Mouse (Mus musculus) telencephalon, adult 2 months (tissue): ENCODE data around the gene Wdr26.

ENCODE experiments used
- DNase-seq: peaks from one replicate; pipeline ENCODE4 v3.0.0-alpha.2; 2011; ENCODE audit warnings: low read depth, low spot score

The Wdr26 gene

DNA sequence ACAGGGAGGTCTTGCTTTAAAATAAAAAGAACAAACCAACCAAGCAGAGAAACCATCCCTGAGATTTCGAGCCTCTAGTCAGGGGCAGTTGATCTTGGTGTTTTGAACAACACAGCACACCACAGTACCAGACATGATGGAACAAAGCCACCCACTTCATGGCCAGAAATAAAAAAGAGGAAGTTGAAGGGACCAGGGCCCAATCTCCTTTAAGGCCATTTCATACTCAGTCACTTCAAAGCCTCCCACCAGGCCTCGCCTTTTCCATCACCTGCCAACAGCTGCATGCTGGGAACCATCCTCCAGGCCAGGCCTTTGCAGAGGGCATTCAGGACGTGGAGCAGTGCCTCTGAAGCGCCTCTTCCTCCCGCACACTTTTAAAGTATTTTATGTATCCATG, 25.5 kb upstream of the Wdr26 start:
- no peak for DNase-seq

DNA sequence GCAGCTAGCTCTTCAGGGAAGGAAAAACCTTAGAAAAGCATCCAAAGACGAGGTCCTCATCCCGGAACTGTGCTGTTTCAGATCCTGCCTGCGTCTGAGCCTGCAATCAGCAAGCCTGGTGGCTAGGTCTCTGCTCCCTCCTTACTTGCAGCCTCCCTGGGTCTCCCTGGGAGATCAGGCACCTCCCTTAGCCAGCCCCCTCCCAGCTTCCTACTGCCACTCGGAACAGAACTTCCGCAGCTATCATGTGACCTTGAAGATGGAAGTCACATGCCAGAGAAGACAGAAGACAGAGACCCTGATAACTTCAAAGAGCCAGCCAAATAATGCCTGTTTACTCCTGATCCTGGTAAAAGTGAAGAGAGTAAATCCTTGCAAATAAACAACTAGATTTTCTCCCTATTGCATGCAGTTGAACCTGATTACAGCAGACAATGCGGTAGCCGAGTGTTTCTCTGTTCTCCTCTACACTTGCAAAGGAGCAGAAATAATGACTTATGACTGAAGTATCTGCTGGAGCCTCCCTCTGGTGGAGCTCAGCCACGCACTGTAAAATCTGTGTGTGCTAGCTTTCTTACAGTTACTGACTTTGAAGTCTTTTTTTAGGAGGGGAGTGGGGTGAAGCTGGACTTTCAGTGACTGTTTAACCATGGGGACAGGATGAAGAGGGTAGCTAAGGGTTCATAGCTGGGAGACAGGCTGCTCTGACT, 22.7 kb upstream of the Wdr26 start:
- no peak for DNase-seq

DNA sequence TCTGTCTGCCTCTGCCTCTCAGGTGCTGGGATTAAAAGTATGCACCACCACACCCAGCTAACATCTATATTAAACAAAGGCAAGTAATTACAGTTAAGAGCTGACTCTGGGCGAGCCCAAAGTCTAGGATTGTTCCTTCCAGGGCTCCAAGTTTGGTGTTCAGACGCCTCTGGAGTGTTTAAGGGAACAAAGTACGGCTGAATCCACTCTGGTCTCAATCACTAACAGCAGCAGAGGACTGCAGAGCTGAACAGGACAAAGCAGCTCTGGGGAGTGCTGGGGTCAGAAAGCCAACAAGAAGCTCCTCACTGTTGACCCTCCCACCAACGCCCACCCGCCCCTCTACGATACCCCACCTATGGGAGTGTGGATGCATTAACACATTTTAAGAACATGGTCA, 21.9 kb upstream of the Wdr26 start:
- no peak for DNase-seq

DNA sequence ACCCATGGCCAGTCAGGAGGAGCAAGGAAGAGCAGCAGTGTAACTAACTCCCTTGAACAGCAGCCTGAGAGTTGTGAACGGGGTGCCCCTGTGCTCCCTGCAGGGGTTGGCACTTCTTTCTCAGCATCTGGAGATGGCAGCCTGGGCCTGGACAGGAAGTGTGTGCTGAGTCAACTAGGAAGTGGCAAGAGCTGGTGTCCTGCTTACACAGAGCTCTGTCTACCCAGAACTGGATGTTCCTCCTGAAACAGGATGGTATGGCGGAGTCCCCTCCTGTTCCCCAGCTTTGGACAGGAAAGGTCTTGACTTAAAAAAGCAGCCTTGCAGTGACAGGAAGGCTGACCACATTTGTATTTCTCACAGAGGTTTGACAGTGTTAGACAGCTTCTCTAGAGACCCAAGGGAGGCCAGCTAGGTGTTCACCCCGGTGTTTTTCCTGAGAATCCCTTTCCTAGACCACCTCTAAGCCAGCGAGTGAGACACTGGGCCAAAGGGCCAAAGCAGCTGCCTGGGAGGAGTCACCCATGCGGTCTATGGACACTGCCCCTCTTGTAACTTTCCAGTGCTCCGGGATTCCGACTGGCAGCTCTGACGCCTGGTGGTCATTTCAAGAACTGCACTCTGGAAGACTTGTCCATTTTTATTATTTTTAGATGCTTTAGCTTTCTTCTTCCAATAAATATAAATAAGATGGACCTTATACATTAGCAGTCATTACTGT, 20.7 kb upstream of the Wdr26 start:
- no peak for DNase-seq

DNA sequence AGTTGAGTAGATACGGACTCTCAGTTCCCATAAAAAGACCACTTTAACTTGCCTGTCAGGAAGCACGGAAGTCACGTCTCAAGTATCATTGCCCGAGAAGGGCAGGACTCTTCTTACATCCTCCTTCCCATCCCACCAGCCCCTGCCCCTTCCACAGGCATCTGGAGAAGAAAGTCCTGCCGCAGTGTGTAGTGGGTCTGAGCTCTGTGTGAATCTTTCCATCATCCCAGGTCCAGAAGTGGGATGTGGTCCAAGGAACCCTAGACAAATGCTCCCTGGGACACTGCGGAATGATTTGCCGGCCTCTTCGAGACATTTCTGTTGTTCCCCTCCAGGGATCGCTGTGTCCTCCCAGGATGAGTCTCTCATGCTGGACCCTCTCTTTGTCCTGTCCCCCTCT, 20.0 kb upstream of the Wdr26 start:
- DNase-seq: no peak

DNA sequence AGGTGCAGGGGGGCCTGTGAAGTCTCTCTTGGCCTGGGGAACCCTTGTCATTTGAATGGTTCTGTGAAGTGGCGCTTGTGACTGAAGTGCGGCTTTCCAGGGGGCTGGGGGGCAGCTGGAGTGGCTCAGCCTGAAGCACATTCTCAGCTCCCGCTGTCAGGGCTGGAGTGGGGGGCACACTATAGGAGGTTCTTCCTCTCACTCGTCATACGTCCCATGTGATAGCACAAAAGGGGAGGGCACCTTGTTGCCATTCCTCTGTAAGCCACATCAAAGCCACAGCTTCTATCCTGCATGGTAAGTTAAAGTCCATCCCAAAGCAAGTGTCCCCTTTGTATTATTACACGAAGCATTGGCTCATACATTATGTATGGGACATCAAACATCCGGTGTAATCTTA, 19.5 kb upstream of the Wdr26 start:
- no peak for DNase-seq

DNA sequence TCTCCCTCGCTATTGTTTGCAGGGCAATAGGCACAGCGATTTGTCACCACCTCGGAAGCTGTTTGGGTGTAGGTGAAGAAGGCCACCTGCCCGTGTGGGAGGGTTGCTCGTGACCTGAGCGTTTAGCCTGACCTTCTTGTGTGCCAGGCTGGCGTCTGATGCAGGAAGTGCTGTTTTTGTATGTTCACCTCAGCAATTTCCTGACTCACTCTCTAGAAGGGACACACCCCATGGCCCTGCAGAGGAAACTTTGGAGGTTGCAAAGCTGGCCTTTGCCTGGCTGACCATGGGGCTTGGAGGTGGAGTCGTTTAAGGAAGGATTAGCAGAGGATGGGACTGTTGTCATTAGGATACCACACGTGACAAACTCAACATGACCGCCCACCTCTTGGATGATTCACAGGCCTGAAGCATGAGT, 18.9 kb upstream of the Wdr26 start:
- DNase-seq: no peak

DNA sequence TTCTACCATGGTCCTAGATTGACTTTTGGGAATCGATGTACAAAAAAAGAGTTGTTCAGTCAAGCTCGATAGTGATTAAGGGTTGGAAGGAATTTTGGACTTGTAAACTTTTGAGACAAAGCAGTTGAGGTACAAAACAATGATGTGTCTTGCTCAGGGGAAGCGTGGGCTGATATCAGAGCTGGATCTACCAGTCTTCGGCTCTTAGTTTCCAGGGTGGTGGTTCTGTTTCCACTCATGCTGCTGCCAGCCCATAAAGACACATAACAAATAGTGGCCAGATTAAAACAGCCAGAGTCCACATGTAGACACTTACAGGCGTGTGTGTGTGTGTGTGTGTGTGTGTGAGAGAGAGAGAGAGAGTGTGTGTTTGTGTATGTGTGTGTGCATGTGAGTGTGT, 17.2 kb upstream of the Wdr26 start:
- no peak for DNase-seq

DNA sequence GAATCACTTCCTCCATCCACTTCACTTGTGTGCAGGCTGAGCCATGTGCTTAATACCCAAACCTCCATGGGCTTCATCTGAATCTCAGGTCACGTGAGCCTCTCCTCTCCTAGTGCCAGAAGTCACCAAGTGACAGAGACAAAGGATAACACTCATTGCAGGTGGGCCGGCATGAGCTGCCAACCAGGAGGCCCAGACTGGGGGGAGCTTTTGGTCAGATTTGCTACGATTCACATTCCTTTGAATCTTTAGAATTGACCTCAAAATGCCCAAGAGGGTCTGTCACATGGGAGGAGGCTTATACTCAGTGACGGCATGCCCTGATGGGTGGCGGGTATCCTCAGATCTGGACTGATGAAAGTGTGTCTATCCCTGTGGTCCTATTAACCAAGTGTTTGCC, 16.8 kb upstream of the Wdr26 start:
- DNase-seq: no peak

DNA sequence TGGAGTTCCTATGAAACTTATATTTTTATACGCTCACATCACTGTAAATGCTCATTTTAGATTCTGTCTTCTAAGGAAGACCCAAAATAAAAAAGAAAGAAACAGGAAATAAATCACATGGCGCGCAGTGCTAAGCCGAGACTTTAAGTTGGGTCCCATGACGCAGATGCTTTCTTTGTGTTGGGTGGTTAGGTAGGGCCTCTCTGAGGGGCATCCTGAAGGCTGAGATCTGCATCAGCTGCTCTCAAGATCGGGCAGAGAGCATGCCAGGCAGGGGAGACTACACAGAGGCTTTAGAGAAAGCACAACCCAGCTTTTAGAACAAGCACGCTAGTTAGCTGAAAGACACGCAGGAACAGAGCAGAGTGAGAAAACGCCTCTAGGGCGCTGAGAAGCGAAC, 16.0 kb upstream of the Wdr26 start:
- no peak for DNase-seq

DNA sequence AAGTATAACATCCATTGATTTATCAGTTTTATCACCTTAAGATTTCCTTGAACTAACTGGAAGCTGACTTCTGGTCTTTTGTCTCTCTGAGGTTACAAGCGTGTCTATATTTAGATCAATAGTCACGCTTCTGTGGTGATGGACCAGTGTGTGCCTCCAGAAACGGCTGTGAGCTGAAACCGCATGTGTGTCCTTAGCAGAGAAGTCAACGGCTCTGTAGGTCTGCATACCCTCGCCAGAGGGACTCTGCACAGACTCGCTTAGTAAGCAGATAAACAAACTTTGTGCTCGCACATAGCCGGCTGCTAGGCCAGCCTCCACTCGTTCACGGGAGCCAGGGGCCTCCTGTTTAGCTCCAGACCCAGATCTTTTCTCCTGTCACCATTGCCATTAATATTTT, 15.0 kb upstream of the Wdr26 start:
- no peak for DNase-seq

DNA sequence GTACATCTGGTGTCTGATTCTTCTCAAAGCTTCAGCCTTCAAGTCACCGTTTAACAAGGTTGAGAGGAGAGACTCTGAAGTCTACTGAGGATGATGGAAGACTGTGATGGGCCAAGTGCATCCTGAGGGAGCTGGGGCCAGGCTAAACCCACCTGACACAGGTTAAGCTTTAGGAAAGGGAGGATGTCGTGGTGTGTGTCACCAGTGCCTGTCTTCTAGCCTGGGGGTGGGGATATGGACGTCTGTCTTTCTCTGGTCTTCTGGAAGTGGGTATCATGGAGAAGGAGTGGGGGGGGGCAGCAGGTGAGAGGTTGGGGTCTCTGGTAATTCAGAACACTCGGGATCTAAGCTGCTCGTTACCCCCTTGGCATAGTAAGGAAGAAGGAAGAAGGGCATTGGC, 13.5 kb upstream of the Wdr26 start:
- no peak for DNase-seq

DNA sequence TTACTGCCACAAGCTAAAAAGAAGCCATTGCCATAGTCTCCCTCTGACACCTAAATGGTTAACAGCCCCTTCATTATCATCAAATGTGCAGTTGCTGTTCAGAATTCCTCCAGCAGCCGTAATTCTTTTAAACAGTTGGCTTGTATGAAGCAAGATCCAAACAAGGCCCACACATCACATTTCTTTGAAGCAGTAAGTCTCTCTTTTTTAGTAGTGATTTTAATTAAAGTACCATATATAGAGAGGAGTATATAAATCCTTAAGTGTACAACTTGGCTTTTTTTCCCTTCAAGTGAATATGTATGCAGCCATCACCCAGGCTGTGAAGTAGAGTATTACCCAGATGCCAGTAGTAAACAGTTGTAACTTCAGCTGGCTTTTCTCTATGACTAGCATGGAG, 10.2 kb upstream of the Wdr26 start:
- DNase-seq: no peak

DNA sequence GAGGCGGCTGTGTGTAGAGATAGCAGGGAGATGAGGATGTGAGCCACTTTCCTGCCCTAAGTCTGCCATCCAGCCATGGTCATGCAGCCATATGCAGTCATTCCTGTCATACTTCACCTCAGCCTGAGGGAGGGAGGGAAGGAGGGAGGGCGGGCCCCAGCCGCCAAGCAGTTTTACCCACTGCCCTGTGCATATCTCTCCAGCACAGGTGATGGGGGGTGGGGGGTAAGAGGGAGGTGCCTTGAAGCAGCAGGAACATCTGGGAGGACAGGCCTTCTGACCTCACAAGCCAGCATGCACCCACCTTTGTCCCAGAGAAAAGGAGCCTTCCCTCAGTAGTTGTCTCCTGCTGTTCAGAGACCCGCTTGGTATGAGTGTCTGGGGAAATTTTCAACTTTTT, 4.5 kb upstream of the Wdr26 start:
- DNase-seq: no peak

DNA sequence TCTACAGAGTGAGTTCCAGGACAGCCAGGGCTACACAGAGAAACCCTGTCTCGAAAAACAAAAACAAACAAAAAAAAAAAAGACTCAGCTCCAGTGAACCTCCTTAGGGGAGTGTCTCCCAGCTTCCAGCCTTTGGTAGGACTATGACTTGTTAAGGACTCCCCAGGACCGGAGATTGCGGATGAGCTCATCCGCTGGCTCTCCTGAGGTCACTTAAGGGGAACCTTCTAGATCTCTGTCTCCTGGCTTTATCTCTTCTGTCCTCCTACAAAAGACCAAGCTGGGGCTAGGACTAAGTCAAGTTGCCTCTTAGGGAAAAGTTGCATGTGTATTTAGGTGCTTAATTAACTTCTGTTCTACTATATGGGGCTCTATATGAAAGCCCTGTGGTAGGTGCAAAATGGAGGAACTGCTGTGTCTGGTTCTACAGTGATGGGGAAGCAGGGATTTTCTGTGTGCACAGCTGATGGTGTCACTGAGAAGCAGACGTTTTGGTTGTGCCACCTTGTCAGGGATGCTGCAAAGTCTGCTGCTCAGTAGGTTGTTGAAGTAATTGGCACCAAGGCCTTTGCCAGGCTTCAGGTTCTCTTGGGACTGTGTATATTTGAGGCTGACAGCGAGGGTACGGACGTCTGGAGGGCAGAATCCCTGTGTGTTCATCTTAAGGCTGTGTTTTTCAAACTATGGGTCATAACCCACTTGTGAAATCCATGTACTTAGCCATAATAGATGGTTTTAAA, 2.7 kb upstream of the Wdr26 start:
- no peak for DNase-seq

DNA sequence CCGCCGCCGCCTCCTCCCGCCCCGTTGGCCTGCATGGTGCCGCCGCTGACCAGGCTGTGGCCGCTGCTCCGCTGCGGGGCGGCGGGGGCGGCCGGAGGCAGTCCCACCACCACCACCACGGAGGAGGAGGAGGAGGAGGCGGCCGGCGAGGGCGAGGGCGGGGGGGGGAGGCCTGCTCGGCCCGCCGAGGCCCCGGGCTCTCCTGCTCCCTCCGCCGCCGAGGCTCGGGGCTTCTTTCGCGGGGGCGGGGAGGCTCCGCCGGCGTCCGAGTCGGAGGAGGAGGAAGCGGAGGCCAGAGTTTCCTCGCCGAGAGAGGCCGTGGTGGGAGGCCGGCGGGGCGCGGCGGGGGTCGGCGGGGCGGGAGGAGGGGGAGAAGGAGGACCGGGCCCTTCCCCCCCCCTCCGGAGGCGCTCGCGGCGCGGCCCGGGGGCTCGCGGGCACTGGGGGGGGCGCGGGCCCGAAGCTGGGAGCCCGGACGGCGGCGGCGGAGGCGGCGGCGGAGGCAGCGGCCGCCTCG, 340 bp downstream of the Wdr26 start:
- no peak for DNase-seq

DNA sequence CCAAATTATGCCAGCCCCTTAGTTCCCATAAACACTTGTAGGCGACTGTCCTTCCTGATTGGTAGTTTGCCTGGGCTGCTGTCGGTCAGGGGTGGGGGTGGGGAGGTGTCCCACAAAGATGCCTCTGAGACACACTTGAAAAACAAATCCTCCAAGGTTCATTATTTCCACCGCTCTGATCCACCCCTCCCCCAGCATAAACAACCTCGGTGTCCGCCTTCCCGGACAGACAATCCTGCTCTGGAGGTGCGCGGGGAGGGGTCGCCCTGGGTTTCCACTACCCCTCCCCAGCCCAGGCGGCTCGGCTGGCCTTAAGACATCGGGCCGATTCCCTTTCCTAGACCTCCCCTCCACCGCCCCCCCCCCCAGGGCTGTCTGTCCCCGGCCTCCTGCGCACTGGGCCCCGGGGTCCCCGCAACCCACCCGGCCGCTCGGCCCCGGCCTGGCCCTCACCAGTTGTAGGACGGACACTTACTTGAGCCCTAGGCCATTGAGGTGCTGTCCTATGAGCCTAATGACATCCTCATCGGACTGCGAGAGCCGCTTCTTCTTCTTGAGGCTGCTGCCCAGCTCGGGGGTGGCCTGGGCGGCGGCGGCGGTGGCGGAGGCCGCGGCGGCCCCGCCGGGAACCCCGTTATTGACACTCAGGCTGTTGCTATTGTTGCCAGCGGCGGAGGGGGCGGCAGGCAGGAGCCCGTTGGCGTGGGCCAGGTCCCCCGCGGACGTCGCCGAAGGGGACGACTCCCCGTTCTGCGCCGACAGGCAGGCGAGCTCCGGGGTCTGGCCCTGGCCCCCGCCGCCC, 999 bp downstream of the Wdr26 start:
- DNase-seq: no peak

DNA sequence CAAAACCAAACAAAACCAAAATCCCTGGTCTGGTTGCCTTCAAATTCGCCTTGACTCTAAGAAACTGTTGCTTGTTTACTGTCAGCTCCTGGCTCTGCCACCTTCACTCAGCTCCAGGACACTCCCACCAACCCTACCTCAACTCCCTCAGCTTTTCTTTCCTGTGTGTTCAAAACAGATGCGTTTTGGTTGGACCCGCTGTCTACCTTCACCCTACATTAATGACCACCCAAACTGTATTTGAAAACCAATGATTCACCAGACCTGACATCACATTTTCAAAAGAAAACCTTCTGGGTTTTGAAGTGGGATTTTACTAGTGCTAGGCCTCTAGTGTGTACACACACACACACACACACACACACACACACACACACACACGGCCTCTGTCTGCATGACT, 1.7 kb downstream of the Wdr26 start:
- no peak for DNase-seq

DNA sequence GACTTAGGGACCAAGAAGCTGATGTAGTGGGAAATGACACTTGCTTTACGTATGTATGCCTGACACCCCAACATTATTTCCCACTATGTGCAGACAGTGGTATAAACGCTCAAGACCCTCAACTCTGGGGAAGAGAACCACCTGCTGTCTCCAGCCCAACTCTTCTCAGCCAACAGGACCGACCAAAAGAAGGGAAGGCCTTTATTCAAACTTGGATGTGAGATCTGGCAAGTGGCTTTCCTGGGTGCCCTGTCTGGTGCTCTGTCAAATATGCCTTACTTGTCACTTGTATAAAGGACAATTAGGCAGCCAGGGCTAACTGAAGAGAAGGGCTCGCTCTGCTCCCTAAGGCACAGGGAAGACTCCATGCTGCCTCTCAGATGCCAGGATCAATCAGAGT, 12.4 kb downstream of the Wdr26 start:
- no peak for DNase-seq

DNA sequence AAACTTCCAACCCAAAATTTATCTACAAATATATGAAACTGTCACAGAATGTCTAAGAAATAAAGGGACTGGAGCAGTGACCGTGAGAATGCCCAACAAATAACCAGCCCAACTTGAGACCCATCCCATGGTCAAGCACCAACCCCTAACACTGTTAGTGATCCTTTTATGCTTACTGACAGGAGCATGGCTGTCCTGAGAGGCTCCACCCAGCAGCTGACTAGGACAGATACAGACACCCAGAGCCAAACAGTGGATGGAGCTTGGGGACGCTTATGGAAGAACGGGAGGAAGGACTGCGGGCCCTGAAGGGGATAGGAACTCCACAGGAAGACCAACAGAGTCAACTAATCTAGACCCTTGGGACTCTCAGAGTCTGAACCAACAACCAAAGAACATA, 22.9 kb downstream of the Wdr26 start:
- DNase-seq: no peak

DNA sequence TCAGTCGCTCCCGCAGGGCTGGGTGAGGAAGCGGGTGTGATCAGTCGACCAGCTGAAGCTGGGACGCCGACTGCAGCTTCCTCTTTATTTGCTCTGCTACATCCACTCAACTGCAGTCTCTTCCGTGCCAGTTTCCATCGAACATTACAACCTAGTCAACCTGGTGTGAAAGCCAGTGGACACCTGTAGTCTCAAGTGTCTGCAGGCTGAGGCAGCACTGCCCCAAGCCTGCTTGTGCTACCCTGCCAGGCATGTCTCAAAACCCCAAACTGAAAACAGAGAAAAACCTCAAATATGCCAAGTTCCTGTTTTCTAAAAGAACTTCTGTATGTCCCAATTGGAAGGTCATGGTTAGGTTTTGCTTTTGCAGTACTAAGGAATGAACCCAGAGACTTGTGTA, 41.6 kb downstream of the Wdr26 start:
- DNase-seq: no peak

DNA sequence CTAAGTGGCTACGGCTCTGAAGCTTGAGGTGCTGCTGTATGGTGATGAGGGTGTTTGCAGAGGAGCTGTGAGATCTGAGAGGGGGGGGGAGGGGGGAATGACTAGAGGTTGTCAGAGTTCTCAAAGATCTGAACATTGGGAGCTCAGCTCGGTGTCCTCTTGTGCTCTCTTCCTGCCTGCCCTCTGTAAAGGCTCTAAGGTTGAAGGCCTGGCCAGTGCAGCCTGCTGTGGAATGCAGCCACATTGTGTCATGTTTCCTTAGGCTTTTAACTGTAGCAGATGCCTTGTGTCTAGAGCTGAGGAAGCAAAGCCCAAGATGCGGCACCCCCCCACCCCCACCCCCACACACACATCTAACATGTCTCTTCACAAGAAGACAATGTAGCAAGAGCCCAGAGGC, 43.4 kb downstream of the Wdr26 start:
- no peak for DNase-seq
